Mouse (Mus musculus): ENCODE measurements around the gene Ms4a18.

GRCm38 (mm10) chr19:10993150-10993549 is 24.7 kb downstream of the Ms4a18 start, which contains the start of gene Ms4a15:
- TF ChIP-seq GATA1 (IDR thresholded peaks at IDR 0.05; ENCODE audit: borderline replicate concordance, low read length) (no peak), FLI1 (IDR thresholded peaks at IDR 0.05; ENCODE audit: low read length) (no peak)
